Mouse (Mus musculus) liver, postnatal 0 days (tissue): ENCODE measurements around the gene Pgpep1l. TPM values are rescaled to one million over a fixed set of nuclear protein-coding genes. Genes with fewer than 3 reads are reported as not detected.

Experiments used
- ATAC-seq: fragments of 200-750 bp; cut with Nextera tagmentation; 2 replicates; pipeline ENCODE4 v1.8.0; 2017; ENCODE audit warnings: mild to moderate bottlenecking, moderate library complexity
- DNase-seq: peaks from one replicate; pipeline ENCODE4 v3.0.0-alpha.2; 2016
- H3K27ac ChIP-seq: fragments of 300-500 bp; sonication (generic); 2 replicates; pipeline ENCODE4 v1.5.1; 2014; ENCODE audit warnings: antibody characterized with exemption, moderate library complexity, mild to moderate bottlenecking, low read depth
- H3K27me3 ChIP-seq: fragments of 300-500 bp; sonication (generic); 2 replicates; pipeline ENCODE4 v1.6.1; 2014; ENCODE audit warnings: low read length, control low read depth, mixed read lengths; ENCODE audit not compliant: insufficient read depth
- H3K36me3 ChIP-seq: fragments of 300-500 bp; sonication (generic); replicated peaks from 2 replicates; pipeline ENCODE4 v1.6.1; 2014; ENCODE audit warnings: mild to moderate bottlenecking, control low read depth, low read length, moderate library complexity, mixed read lengths; ENCODE audit not compliant: insufficient read depth
- H3K4me1 ChIP-seq: fragments of 300-500 bp; sonication (generic); 2 replicates; pipeline ENCODE4 v1.6.1; 2014; ENCODE audit warnings: antibody characterized with exemption, mild to moderate bottlenecking, control low read depth; ENCODE audit not compliant: insufficient read depth
- H3K4me2 ChIP-seq: fragments of 300-500 bp; sonication (generic); 2 replicates; pipeline ENCODE4 v1.6.1; 2014; ENCODE audit warnings: low read depth, mild to moderate bottlenecking, low read length, moderate library complexity, mixed read lengths
- H3K4me3 ChIP-seq: fragments of 300-500 bp; sonication (generic); 2 replicates; pipeline ENCODE4 v1.5.1; 2014; ENCODE audit warnings: low read depth, low read length
- H3K9ac ChIP-seq: fragments of 300-500 bp; sonication (generic); replicated peaks from 2 replicates; pipeline ENCODE4 v1.6.1; 2014; ENCODE audit warnings: mild to moderate bottlenecking, moderate library complexity
- H3K9me3 ChIP-seq: fragments of 300-500 bp; sonication (generic); 2 replicates; pipeline ENCODE4 v1.6.1; 2016; ENCODE audit warnings: mild to moderate bottlenecking, control low read depth, low read length, mixed read lengths
- CTCF ChIP-seq: sonication (generic); IDR thresholded peaks from 2 replicates; pipeline ENCODE4 v1.5.1; 2016; ENCODE audit warnings: antibody characterized with exemption, low read depth
- EP300 ChIP-seq: IDR thresholded peaks from 2 replicates; pipeline ENCODE4 v1.6.1; 2016; ENCODE audit warnings: antibody characterized with exemption, low read depth, mild to moderate bottlenecking
- WGBS: fragments of 180-500 bp; shearing (Covaris S2); extraction: QIAGEN DNeasy Blood & Tissue Kit; methylation state at CpG from one replicate; pipeline ENCODE4 v1.1.7; 2014; ENCODE audit not compliant: insufficient replicate concordance; 5-methylcytosine and 5-hydroxymethylcytosine counted together
- polyA plus RNA-seq: library from polyadenylated mRNA; unstranded; fragments of >200 nt; fragmentation: Nextera tagmentation; extraction: Ambion mirVana; gene quantifications from 2 replicates; pipeline ENCODE4 v1.2.1, GENCODE M21; 2015

The Pgpep1l gene
- polyA plus RNA-seq, 1 experiment from 2014 or later: not detected

- no peaks in the 10 kb centered on the region for H3K9me3 ChIP-seq
- no peaks in the 10 kb centered on the region for H3K4me1 ChIP-seq
- H3K4me3 ChIP-seq: no peak overlapping the region
- WGBS: 67% methylated on average over 16 of the region's 17 CpGs
- TF ChIP-seq CTCF (no peak), EP300 (no peak)
- DNase-seq (no peak), ATAC-seq (no peak)
- H3K27me3 ChIP-seq: no peaks in the 10 kb centered on the region
- no peak overlapping the region for H3K27ac ChIP-seq
- H3K9ac ChIP-seq: no peak overlapping the region
- H3K4me2 ChIP-seq: no peak overlapping the region
- H3K36me3 ChIP-seq: no peaks in the 10 kb centered on the region
These were observed 5.5 kb downstream of the Pgpep1l start for GRCm38 (mm10) chr7:68258326-68259150.

GRCm38 (mm10) chr7:68257767-68258166 lies 6.3 kb downstream of the Pgpep1l start:
- no peak overlapping the region for H3K4me3 ChIP-seq
- ATAC-seq: no peak
- 48% methylated on average over 2 of the region's 2 CpGs for WGBS

GRCm38 (mm10) chr7:68250902-68251301 lies 13.1 kb downstream of the Pgpep1l start:
- Histone ChIP-seq H3K27ac (no peak overlapping the region), H3K4me2 (no peak overlapping the region), H3K36me3 (no peaks in the 10 kb centered on the region), H3K4me3 (no peak overlapping the region), H3K9ac (no peak overlapping the region), H3K9me3 (no peaks in the 10 kb centered on the region), H3K27me3 (no peaks in the 10 kb centered on the region), H3K4me1 (no peaks in the 10 kb centered on the region)
- TF ChIP-seq CTCF (no peak), EP300 (no peak)
- DNase-seq: no peak
- WGBS: 80% methylated on average over 3 of the region's 3 CpGs
- ATAC-seq: no peak

More at GRCm38 (mm10) chr7:68257767-68258166, 6.3 kb downstream of the Pgpep1l start:
- Histone ChIP-seq H3K9ac (no peak overlapping the region), H3K27ac (no peak overlapping the region), H3K4me1 (no peaks in the 10 kb centered on the region), H3K27me3 (no peaks in the 10 kb centered on the region), H3K9me3 (no peaks in the 10 kb centered on the region), H3K4me2 (no peak overlapping the region), H3K36me3 (no peaks in the 10 kb centered on the region)
- no peak for DNase-seq
- no peak for TF ChIP-seq CTCF
- TF ChIP-seq EP300: no peak

GRCm38 (mm10) chr7:68250411-68250810 lies 13.6 kb downstream of the Pgpep1l start:
- 66% methylated on average over 1 of the region's 1 CpGs for WGBS
- H3K4me1 ChIP-seq: no peaks in the 10 kb centered on the region
- DNase-seq (no peak), ATAC-seq (no peak)
- H3K4me2 ChIP-seq: no peak overlapping the region
- no peak overlapping the region for H3K9ac ChIP-seq
- no peak overlapping the region for H3K27ac ChIP-seq
- no peaks in the 10 kb centered on the region for H3K9me3 ChIP-seq
- no peaks in the 10 kb centered on the region for H3K36me3 ChIP-seq
- H3K27me3 ChIP-seq: no peaks in the 10 kb centered on the region
- H3K4me3 ChIP-seq: no peak overlapping the region
- TF ChIP-seq EP300 (no peak), CTCF (no peak)

DNA sequence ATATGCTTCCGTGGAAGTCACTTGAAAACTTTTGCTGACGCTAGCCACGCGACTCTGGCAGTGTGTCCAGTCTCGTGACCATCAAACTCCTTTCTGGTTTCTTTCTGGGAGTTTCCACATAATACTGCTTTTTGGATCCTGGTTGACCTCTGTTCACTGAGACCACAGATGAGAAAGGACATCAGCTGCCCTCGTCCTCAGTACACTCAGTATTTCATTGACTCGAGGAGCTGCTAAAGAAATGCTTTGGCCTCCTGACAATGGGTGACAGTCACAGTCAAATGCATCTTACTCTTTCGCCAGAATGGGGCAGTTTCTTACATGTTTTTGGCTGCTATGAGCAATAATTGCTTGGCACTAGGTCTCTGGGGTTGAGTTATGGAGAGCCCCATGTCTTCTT lies 17.8 kb downstream of the Pgpep1l start:
- ATAC-seq (no peak), DNase-seq (no peak)
- Histone ChIP-seq H3K4me1 (no peaks in the 10 kb centered on the region), H3K27ac (no peak overlapping the region), H3K4me2 (no peak overlapping the region), H3K36me3 (no peaks in the 10 kb centered on the region), H3K4me3 (no peak overlapping the region), H3K27me3 (no peaks in the 10 kb centered on the region), H3K9ac (no peak overlapping the region), H3K9me3 (no peaks in the 10 kb centered on the region)
- TF ChIP-seq EP300 (no peak), CTCF (no peak)
- WGBS: 78% methylated on average over 8 of the region's 8 CpGs

GRCm38 (mm10) chr7:68245681-68246080 lies 18.4 kb downstream of the Pgpep1l start:
- H3K9ac ChIP-seq: no peak overlapping the region
- H3K36me3 ChIP-seq: no peaks in the 10 kb centered on the region
- no peak overlapping the region for H3K27ac ChIP-seq
- H3K4me3 ChIP-seq: no peak overlapping the region
- DNase-seq: no peak
- no peaks in the 10 kb centered on the region for H3K27me3 ChIP-seq
- TF ChIP-seq CTCF (no peak), EP300 (no peak)
- H3K4me2 ChIP-seq: no peak overlapping the region
- WGBS: 51% methylated on average over 4 of the region's 4 CpGs
- no peak for ATAC-seq
- H3K9me3 ChIP-seq: no peaks in the 10 kb centered on the region
- no peaks in the 10 kb centered on the region for H3K4me1 ChIP-seq
